Mouse (Mus musculus): ENCODE measurements around the gene Agap2. TPM values are rescaled to one million over a fixed set of nuclear protein-coding genes. Genes with fewer than 3 reads are reported as not detected.

The Agap2 gene
- polyA plus RNA-seq, 1 experiment from 2014 or later, result 2.9 TPM

DNA sequence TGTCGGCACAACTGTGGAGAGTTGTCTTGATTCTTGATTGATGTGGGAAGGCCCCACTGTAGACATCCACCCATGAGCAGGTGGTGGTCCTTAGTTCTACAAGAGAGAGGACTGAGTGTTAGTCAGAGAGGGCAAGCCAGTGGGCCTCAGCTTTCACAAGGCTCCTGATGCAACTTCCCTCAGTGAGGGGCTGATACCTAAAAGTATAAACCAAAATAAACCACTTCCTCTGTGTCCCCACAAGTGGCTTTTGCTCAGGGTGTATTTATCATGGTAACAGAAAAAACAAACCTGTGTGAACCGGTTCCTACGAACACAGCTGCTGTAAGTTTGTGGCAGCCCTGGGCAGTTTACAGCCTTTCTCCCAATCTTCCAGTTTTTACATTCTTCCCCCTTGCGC is 61.4 kb downstream of the Agap2 start:
- no peak for ATAC-seq (replicated peaks)
- H3K9ac ChIP-seq (replicated peaks), result no peak overlapping the region
- H3K4me1 ChIP-seq, result no peaks in the 10 kb centered on the region
- no peaks in the 10 kb centered on the region for H3K9me3 ChIP-seq
- no peaks in the 10 kb centered on the region for H3K36me3 ChIP-seq
- no peak overlapping the region for H3K27ac ChIP-seq (replicated peaks)
- H3K4me2 ChIP-seq (replicated peaks), result no peak overlapping the region
- no peak overlapping the region for H3K4me3 ChIP-seq
- no peaks in the 10 kb centered on the region for H3K27me3 ChIP-seq
- 95% methylated on average over 4 of the region's 4 CpGs for WGBS

DNA sequence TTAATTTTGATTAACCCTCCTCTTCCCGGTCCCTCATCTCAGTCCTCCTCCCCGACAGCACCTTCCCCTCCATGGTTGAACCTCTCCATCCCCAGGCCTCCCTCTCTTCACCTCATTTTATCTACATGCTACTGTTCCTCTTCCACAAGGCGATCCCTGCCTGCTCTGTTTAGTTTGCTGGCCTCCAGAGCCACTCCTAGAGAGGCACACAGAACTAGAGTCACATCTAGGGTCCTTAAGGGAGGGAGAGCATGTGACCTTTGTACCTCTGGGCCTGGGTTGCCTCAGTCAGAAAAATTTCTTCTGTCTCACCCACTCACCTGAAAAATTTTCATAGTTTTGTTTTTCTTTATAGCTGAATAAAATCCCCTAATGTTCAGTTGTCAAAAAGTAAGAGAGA is 62.8 kb downstream of the Agap2 start:
- Histone ChIP-seq H3K27ac (replicated peaks) (no peak overlapping the region), H3K27me3 (no peaks in the 10 kb centered on the region), H3K4me3 (no peak overlapping the region), H3K9ac (replicated peaks) (no peak overlapping the region), H3K36me3 (no peaks in the 10 kb centered on the region), H3K9me3 (no peaks in the 10 kb centered on the region), H3K4me2 (replicated peaks) (no peak overlapping the region), H3K4me1 (no peaks in the 10 kb centered on the region)
- no peak for ATAC-seq (replicated peaks)
- WGBS, result 83% methylated on average over 3 of the region's 3 CpGs

DNA sequence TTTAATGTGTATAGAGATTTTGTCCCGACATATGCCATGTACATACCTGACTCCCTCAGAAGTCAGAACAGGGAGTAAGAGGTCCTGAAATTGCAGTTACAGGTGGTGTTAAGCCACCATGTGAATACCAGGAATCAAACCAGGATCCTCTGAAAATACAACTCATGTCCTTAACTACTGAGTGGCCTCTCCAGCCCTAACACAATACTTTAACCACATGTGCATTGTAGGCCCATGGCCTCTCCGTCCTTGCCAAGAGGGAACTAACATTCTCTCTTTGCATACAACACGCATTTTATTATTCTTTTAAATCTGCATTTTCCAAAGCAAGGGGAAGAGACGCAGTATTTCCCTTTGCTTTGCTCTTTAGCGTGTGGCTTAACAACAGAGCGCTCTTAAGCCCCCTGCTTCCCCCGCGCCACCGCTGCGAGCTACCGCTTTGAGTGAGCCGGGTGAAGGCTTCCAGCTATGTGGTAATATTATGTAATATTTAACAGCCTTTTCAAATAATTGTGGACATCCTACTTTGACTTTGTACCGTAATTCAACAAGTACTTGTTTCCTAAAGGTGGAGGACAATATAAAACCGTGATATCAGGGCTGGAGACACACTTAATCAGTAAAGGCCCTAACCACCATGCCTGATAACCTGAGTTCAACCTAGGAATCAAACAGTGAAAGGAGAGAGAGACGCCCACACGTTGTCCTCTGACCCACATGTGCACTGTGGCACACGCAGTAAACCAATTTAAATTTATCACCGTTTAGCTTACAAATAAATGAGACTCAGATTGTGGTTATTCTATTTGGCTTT is 63.5 kb downstream of the Agap2 start:
- Histone ChIP-seq H3K27me3 (no peaks in the 10 kb centered on the region), H3K4me2 (replicated peaks) (no peak overlapping the region), H3K36me3 (no peaks in the 10 kb centered on the region), H3K9me3 (no peaks in the 10 kb centered on the region), H3K9ac (replicated peaks) (no peak overlapping the region), H3K4me3 (no peak overlapping the region), H3K4me1 (no peaks in the 10 kb centered on the region), H3K27ac (replicated peaks) (no peak overlapping the region)
- ATAC-seq (replicated peaks), result no peak
- 90% methylated on average over 18 of the region's 18 CpGs for WGBS

DNA sequence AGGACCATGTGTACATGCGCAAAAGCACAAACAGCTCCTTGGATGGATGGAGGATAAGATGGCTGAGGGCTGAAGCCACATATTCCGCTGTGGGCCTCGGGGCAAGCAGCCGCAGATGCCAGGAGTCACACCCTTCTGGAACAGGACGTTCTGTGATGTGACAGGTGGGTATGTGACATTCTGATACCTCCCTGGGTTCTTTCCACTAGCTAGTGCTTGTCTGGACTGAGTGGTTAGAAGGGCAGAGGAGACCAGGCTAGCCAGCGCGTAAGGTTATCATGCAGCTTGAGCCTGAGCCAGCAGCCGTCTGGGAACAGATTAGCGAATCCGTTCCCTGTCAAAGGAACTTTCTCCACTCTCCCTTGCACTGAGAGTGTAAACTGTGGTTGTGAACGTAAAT is 65.9 kb downstream of the Agap2 start:
- Histone ChIP-seq H3K27ac (replicated peaks) (no peak overlapping the region), H3K4me3 (no peak overlapping the region), H3K4me1 (no peaks in the 10 kb centered on the region), H3K9me3 (no peaks in the 10 kb centered on the region), H3K9ac (replicated peaks) (no peak overlapping the region), H3K4me2 (replicated peaks) (no peak overlapping the region), H3K36me3 (no peaks in the 10 kb centered on the region), H3K27me3 (no peaks in the 10 kb centered on the region)
- no peak for ATAC-seq (replicated peaks)
- WGBS, result 90% methylated on average over 11 of the region's 11 CpGs

DNA sequence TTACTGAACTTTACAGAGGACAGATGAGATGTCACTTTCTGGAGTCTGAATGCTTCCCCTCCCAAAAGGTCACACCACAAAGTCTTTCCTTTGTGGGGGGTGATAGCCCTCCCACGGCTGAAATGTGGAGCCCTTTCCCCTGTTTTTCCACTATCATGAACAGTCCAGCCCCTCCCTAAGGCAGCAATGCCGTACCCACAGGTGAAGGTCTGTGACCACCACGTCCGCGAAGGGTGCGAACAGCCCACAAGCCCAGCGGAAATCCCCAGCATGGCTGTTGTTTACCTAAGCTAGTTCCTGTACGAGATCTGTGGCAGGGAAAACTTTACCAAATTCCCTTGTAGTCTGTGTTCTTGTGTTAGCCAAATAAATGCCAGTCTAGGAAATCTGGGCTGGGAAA is 66.4 kb downstream of the Agap2 start:
- Histone ChIP-seq H3K4me1 (no peaks in the 10 kb centered on the region), H3K4me2 (replicated peaks) (no peak overlapping the region), H3K27ac (replicated peaks) (no peak overlapping the region), H3K9ac (replicated peaks) (no peak overlapping the region), H3K36me3 (no peaks in the 10 kb centered on the region), H3K27me3 (no peaks in the 10 kb centered on the region), H3K9me3 (no peaks in the 10 kb centered on the region), H3K4me3 (no peak overlapping the region)
- 86% methylated on average over 8 of the region's 8 CpGs for WGBS
- no peak for ATAC-seq (replicated peaks)

Other genes starting within 250 kb of the Agap2 start
- 9.2 and 11.9 TPM in 2 replicates for gene Atp23, start 173.9 kb upstream of the Agap2 start, polyA plus RNA-seq (2015; fragmentation: Nextera tagmentation; extraction: Ambion mirVana)
- 26.0 and 26.9 TPM in 2 replicates for gene Ctdsp2, start 96.6 kb upstream of the Agap2 start, polyA plus RNA-seq (2015; fragmentation: Nextera tagmentation; extraction: Ambion mirVana)
- 0.26 and 0.45 TPM in 2 replicates for gene Avil, start 74.6 kb upstream of the Agap2 start, polyA plus RNA-seq (2015; fragmentation: Nextera tagmentation; extraction: Ambion mirVana)
- gene Tsfm, start 44.4 kb upstream of the Agap2 start, polyA plus RNA-seq (2015; fragmentation: Nextera tagmentation; extraction: Ambion mirVana), result 67.3 and 70.6 TPM in 2 replicates
- gene Mettl1, start 33.9 kb upstream of the Agap2 start, polyA plus RNA-seq (2015; fragmentation: Nextera tagmentation; extraction: Ambion mirVana), result 20.6 and 22.7 TPM in 2 replicates
- gene Eef1akmt3, start 33.8 kb upstream of the Agap2 start, polyA plus RNA-seq (2015; fragmentation: Nextera tagmentation; extraction: Ambion mirVana), result 0.14 and 0.28 TPM in 2 replicates
- gene Cyp27b1, start 27.0 kb upstream of the Agap2 start, polyA plus RNA-seq (2015; fragmentation: Nextera tagmentation; extraction: Ambion mirVana), result 0.11 and 0.15 TPM in 2 replicates
- gene March9, start 15.1 kb upstream of the Agap2 start, polyA plus RNA-seq (2015; fragmentation: Nextera tagmentation; extraction: Ambion mirVana), result 5.6 and 7.0 TPM in 2 replicates
- gene Cdk4, start 11.8 kb upstream of the Agap2 start, polyA plus RNA-seq (2015; fragmentation: Nextera tagmentation; extraction: Ambion mirVana), result 1,729 and 1,809 TPM in 2 replicates
- gene Tspan31, start 5.0 kb upstream of the Agap2 start, polyA plus RNA-seq (2015; fragmentation: Nextera tagmentation; extraction: Ambion mirVana), result 118 and 122 TPM in 2 replicates
- gene Os9, start 45.8 kb downstream of the Agap2 start, polyA plus RNA-seq (2015; fragmentation: Nextera tagmentation; extraction: Ambion mirVana), result 110 and 117 TPM in 2 replicates
- 35.1 and 36.7 TPM in 2 replicates for gene B4galnt1, start 89.9 kb downstream of the Agap2 start, polyA plus RNA-seq (2015; fragmentation: Nextera tagmentation; extraction: Ambion mirVana)
- gene Slc26a10, start 105.4 kb downstream of the Agap2 start, polyA plus RNA-seq (2015; fragmentation: Nextera tagmentation; extraction: Ambion mirVana), result 1.4 and 2.1 TPM in 2 replicates
- 31.4 and 32.3 TPM in 2 replicates for gene Arhgef25, start 114.8 kb downstream of the Agap2 start, polyA plus RNA-seq (2015; fragmentation: Nextera tagmentation; extraction: Ambion mirVana)
- gene Dtx3, start 120.4 kb downstream of the Agap2 start, polyA plus RNA-seq (2015; fragmentation: Nextera tagmentation; extraction: Ambion mirVana), result 211 and 222 TPM in 2 replicates
- gene Pip4k2c, start 136.3 kb downstream of the Agap2 start, polyA plus RNA-seq (2015; fragmentation: Nextera tagmentation; extraction: Ambion mirVana), result 24.9 and 26.1 TPM in 2 replicates
- 76.4 and 80.6 TPM in 2 replicates for gene Kif5a, start 188.1 kb downstream of the Agap2 start, polyA plus RNA-seq (2015; fragmentation: Nextera tagmentation; extraction: Ambion mirVana)
- gene Dctn2, start 191.1 kb downstream of the Agap2 start, polyA plus RNA-seq (2015; fragmentation: Nextera tagmentation; extraction: Ambion mirVana), result 320 and 321 TPM in 2 replicates
- 17.4 and 17.5 TPM in 2 replicates for gene Mbd6, start 213.7 kb downstream of the Agap2 start, polyA plus RNA-seq (2015; fragmentation: Nextera tagmentation; extraction: Ambion mirVana)
- gene Mars, start 236.5 kb downstream of the Agap2 start, polyA plus RNA-seq (2015; fragmentation: Nextera tagmentation; extraction: Ambion mirVana), result 130 and 137 TPM in 2 replicates
- 0.62 and 1.1 TPM in 2 replicates for gene Arhgap9, start 246.7 kb downstream of the Agap2 start, polyA plus RNA-seq (2015; fragmentation: Nextera tagmentation; extraction: Ambion mirVana)

All from forebrain, embryonic 15.5 days (tissue).